Mouse (Mus musculus) embryonic fibroblast, embryonic 13.5 days (primary cell): ENCODE measurements around the gene Trmt10a.

Experiments
- CTCF ChIP-seq: IDR thresholded peaks from 2 replicates; pipeline ENCODE4 v1.5.1; 2011; ENCODE audit warnings: mild to moderate bottlenecking, control low read depth, low read length, moderate library complexity, borderline replicate concordance; ENCODE audit not compliant: insufficient read depth
- POLR2A ChIP-seq: IDR thresholded peaks from 2 replicates; pipeline ENCODE4 v1.6.1; 2011; ENCODE audit warnings: low read depth, mild to moderate bottlenecking, control low read depth, low read length, moderate library complexity

GRCm38 (mm10) chr3:138129110-138129509 is 14.1 kb upstream of the Trmt10a start:
- TF ChIP-seq CTCF = no peak
- no peak for TF ChIP-seq POLR2A
